Mouse (Mus musculus): ENCODE measurements around the gene Cep131. TPM values are rescaled to one million over a fixed set of nuclear protein-coding genes. Genes with fewer than 3 reads are reported as not detected.

The Cep131 gene
- polyA plus RNA-seq (2014; fragmentation: Nextera tagmentation; extraction: Ambion mirVana): 30.5 and 33.7 TPM in 2 replicates

- peak within 1 kb of the TSS; percentile 75 for H3K27ac ChIP-seq (replicated peaks; ENCODE audit: low read depth, low read length)
- DNase-seq (ENCODE audit: low spot score) (peak; percentile 97), ATAC-seq (ENCODE audit: insufficient number of reproducible peaks, low FRiP score, low TSS enrichment, low read depth) (peak; percentile 98)
- peak within 1 kb of the TSS; percentile 92 for H3K9ac ChIP-seq (ENCODE audit: low read length)
- peaks cover 8% of the 10 kb centered on the region for H3K4me1 ChIP-seq (ENCODE audit: control insufficient read depth, insufficient read depth, low read length)
- H3K36me3 ChIP-seq (ENCODE audit: control insufficient read depth, insufficient read depth, low read length): peaks cover 2% of the 10 kb centered on the region; the same call in 1 of the 2 replicates
- WGBS: under 1% methylated on average over 42 of the region's 42 CpGs
- peak within 1 kb of the TSS; percentile 98 for H3K4me3 ChIP-seq (ENCODE audit: low read depth, low read length)
- no peaks in the 10 kb centered on the region for H3K27me3 ChIP-seq (ENCODE audit: control insufficient read depth, insufficient read depth, low read length)
- H3K4me2 ChIP-seq (ENCODE audit: low read depth, severe bottlenecking): peak within 1 kb of the TSS; percentile 84
- no peaks in the 10 kb centered on the region for H3K9me3 ChIP-seq (ENCODE audit: control insufficient read depth, low read length)
These were observed at the start of gene Cep131 for GRCm38 (mm10) chr11:120086702-120087152. Cep131 (minus strand) TSS chr11:120086827.

GRCm38 (mm10) chr11:120136195-120136594 is 49.6 kb upstream of the Cep131 start:
- H3K9ac ChIP-seq (ENCODE audit: low read length): 0 out of 2 replicates have a peak overlapping the region, but pooled peaks have one; percentile 4
- peaks cover 6% of the 10 kb centered on the region; the same call in 1 of the 2 replicates for H3K4me1 ChIP-seq (ENCODE audit: control insufficient read depth, insufficient read depth, low read length)
- WGBS: 88% methylated on average over 8 of the region's 8 CpGs
- no peaks in the 10 kb centered on the region for H3K9me3 ChIP-seq (ENCODE audit: control insufficient read depth, low read length)
- H3K4me3 ChIP-seq (ENCODE audit: low read depth, low read length): no peak overlapping the region
- H3K4me2 ChIP-seq (ENCODE audit: low read depth, severe bottlenecking): no peak overlapping the region
- H3K36me3 ChIP-seq (ENCODE audit: control insufficient read depth, insufficient read depth, low read length): peaks cover 4% of the 10 kb centered on the region
- H3K27me3 ChIP-seq (ENCODE audit: control insufficient read depth, insufficient read depth, low read length): no peaks in the 10 kb centered on the region
- no peak overlapping the region for H3K27ac ChIP-seq (replicated peaks; ENCODE audit: low read depth, low read length)
- ATAC-seq (ENCODE audit: insufficient number of reproducible peaks, low FRiP score, low TSS enrichment, low read depth) (no peak), DNase-seq (ENCODE audit: low spot score) (no peak)

GRCm38 (mm10) chr11:120134847-120135530 is 48.4 kb upstream of the Cep131 start:
- Histone ChIP-seq H3K36me3 (ENCODE audit: control insufficient read depth, insufficient read depth, low read length) (peaks cover 7% of the 10 kb centered on the region), H3K4me1 (ENCODE audit: control insufficient read depth, insufficient read depth, low read length) (peaks cover 6% of the 10 kb centered on the region; the same call in 1 of the 2 replicates), H3K9ac (ENCODE audit: low read length) (no peak overlapping the region)

GRCm38 (mm10) chr11:120134148-120134547 is 47.5 kb upstream of the Cep131 start:
- no peaks in the 10 kb centered on the region for H3K9me3 ChIP-seq (ENCODE audit: control insufficient read depth, low read length)
- H3K4me3 ChIP-seq (ENCODE audit: low read depth, low read length): no peak overlapping the region
- H3K4me1 ChIP-seq (ENCODE audit: control insufficient read depth, insufficient read depth, low read length): peaks cover 6% of the 10 kb centered on the region; the same call in 1 of the 2 replicates
- DNase-seq (ENCODE audit: low spot score) (no peak), ATAC-seq (ENCODE audit: insufficient number of reproducible peaks, low FRiP score, low TSS enrichment, low read depth) (no peak)
- no peak overlapping the region for H3K4me2 ChIP-seq (ENCODE audit: low read depth, severe bottlenecking)
- no peak overlapping the region for H3K9ac ChIP-seq (ENCODE audit: low read length)
- WGBS: 94% methylated on average over 5 of the region's 5 CpGs
- H3K36me3 ChIP-seq (ENCODE audit: control insufficient read depth, insufficient read depth, low read length): peaks cover 7% of the 10 kb centered on the region
- H3K27me3 ChIP-seq (ENCODE audit: control insufficient read depth, insufficient read depth, low read length): no peaks in the 10 kb centered on the region
- H3K27ac ChIP-seq (replicated peaks; ENCODE audit: low read depth, low read length): no peak overlapping the region

More at GRCm38 (mm10) chr11:120134847-120135530, 48.4 kb upstream of the Cep131 start:
- 95% methylated on average over 9 of the region's 9 CpGs for WGBS
- no peak overlapping the region for H3K4me2 ChIP-seq (ENCODE audit: low read depth, severe bottlenecking)
- no peak for DNase-seq (ENCODE audit: low spot score)
- H3K9me3 ChIP-seq (ENCODE audit: control insufficient read depth, low read length): no peaks in the 10 kb centered on the region
- no peak overlapping the region for H3K4me3 ChIP-seq (ENCODE audit: low read depth, low read length)
- H3K27ac ChIP-seq (replicated peaks; ENCODE audit: low read depth, low read length): no peak overlapping the region
- no peaks in the 10 kb centered on the region for H3K27me3 ChIP-seq (ENCODE audit: control insufficient read depth, insufficient read depth, low read length)
- ATAC-seq (ENCODE audit: insufficient number of reproducible peaks, low FRiP score, low TSS enrichment, low read depth): no peak

GRCm38 (mm10) chr11:120129281-120129680 is 42.7 kb upstream of the Cep131 start:
- peaks cover 13% of the 10 kb centered on the region for H3K36me3 ChIP-seq (ENCODE audit: control insufficient read depth, insufficient read depth, low read length)
- H3K27ac ChIP-seq (replicated peaks; ENCODE audit: low read depth, low read length): no peak overlapping the region
- no peak for ATAC-seq (ENCODE audit: insufficient number of reproducible peaks, low FRiP score, low TSS enrichment, low read depth)
- H3K4me1 ChIP-seq (ENCODE audit: control insufficient read depth, insufficient read depth, low read length): no peaks in the 10 kb centered on the region
- H3K9me3 ChIP-seq (ENCODE audit: control insufficient read depth, low read length): no peaks in the 10 kb centered on the region
- no peak overlapping the region for H3K4me3 ChIP-seq (ENCODE audit: low read depth, low read length)
- WGBS: 90% methylated on average over 7 of the region's 7 CpGs
- H3K4me2 ChIP-seq (ENCODE audit: low read depth, severe bottlenecking): no peak overlapping the region
- no peak overlapping the region for H3K9ac ChIP-seq (ENCODE audit: low read length)
- H3K27me3 ChIP-seq (ENCODE audit: control insufficient read depth, insufficient read depth, low read length): no peaks in the 10 kb centered on the region
- no peak for DNase-seq (ENCODE audit: low spot score)

GRCm38 (mm10) chr11:120126845-120127244 is 40.2 kb upstream of the Cep131 start:
- Histone ChIP-seq H3K4me2 (ENCODE audit: low read depth, severe bottlenecking) (no peak overlapping the region), H3K27ac (replicated peaks; ENCODE audit: low read depth, low read length) (no peak overlapping the region), H3K9ac (ENCODE audit: low read length) (no peak overlapping the region), H3K9me3 (ENCODE audit: control insufficient read depth, low read length) (no peaks in the 10 kb centered on the region), H3K36me3 (ENCODE audit: control insufficient read depth, insufficient read depth, low read length) (peaks cover 17% of the 10 kb centered on the region), H3K4me1 (ENCODE audit: control insufficient read depth, insufficient read depth, low read length) (no peaks in the 10 kb centered on the region), H3K27me3 (ENCODE audit: control insufficient read depth, insufficient read depth, low read length) (no peaks in the 10 kb centered on the region), H3K4me3 (ENCODE audit: low read depth, low read length) (no peak overlapping the region)
- 83% methylated on average over 2 of the region's 2 CpGs for WGBS
- ATAC-seq (ENCODE audit: insufficient number of reproducible peaks, low FRiP score, low TSS enrichment, low read depth): no peak
- DNase-seq (ENCODE audit: low spot score): no peak

GRCm38 (mm10) chr11:120122126-120122525 is 35.5 kb upstream of the Cep131 start:
- H3K27ac ChIP-seq (replicated peaks; ENCODE audit: low read depth, low read length): no peak overlapping the region
- 85% methylated on average over 12 of the region's 12 CpGs for WGBS

GRCm38 (mm10) chr11:120120642-120121420 is 34.2 kb upstream of the Cep131 start:
- H3K9me3 ChIP-seq (ENCODE audit: control insufficient read depth, low read length): no peaks in the 10 kb centered on the region
- H3K36me3 ChIP-seq (ENCODE audit: control insufficient read depth, insufficient read depth, low read length): peaks cover 8% of the 10 kb centered on the region; the same call in 1 of the 2 replicates
- H3K4me3 ChIP-seq (ENCODE audit: low read depth, low read length): no peak overlapping the region
- 77% methylated on average over 17 of the region's 17 CpGs for WGBS
- H3K4me1 ChIP-seq (ENCODE audit: control insufficient read depth, insufficient read depth, low read length): 0 out of 2 replicates have a peak, but pooled peaks cover 5% of the 10 kb centered on the region
- H3K27me3 ChIP-seq (ENCODE audit: control insufficient read depth, insufficient read depth, low read length): no peaks in the 10 kb centered on the region
- no peak overlapping the region for H3K9ac ChIP-seq (ENCODE audit: low read length)
- DNase-seq (ENCODE audit: low spot score) (peak; percentile 83), ATAC-seq (ENCODE audit: insufficient number of reproducible peaks, low FRiP score, low TSS enrichment, low read depth) (no peak)
- no peak overlapping the region for H3K27ac ChIP-seq (replicated peaks; ENCODE audit: low read depth, low read length)
- H3K4me2 ChIP-seq (ENCODE audit: low read depth, severe bottlenecking): no peak overlapping the region

More at GRCm38 (mm10) chr11:120122126-120122525, 35.5 kb upstream of the Cep131 start:
- Histone ChIP-seq H3K4me1 (ENCODE audit: control insufficient read depth, insufficient read depth, low read length) (0 out of 2 replicates have a peak, but pooled peaks cover 5% of the 10 kb centered on the region), H3K4me3 (ENCODE audit: low read depth, low read length) (no peak overlapping the region), H3K27me3 (ENCODE audit: control insufficient read depth, insufficient read depth, low read length) (no peaks in the 10 kb centered on the region), H3K36me3 (ENCODE audit: control insufficient read depth, insufficient read depth, low read length) (peaks cover 8% of the 10 kb centered on the region; the same call in 1 of the 2 replicates), H3K9ac (ENCODE audit: low read length) (no peak overlapping the region), H3K9me3 (ENCODE audit: control insufficient read depth, low read length) (no peaks in the 10 kb centered on the region), H3K4me2 (ENCODE audit: low read depth, severe bottlenecking) (no peak overlapping the region)
- no peak for DNase-seq (ENCODE audit: low spot score)
- no peak for ATAC-seq (ENCODE audit: insufficient number of reproducible peaks, low FRiP score, low TSS enrichment, low read depth)

Measured in limb, embryonic 11.5 days (tissue).